Mouse (Mus musculus) liver, adult 2 months (tissue): Measurements from ENCODE around the gene Bpifa5.

ENCODE experiments used
- CTCF ChIP-seq: fragments of 200-500 bp; IDR thresholded peaks from 2 replicates; pipeline ENCODE4 v1.5.1; 2011; ENCODE audit warnings: low read depth, low read length, control low read depth
- POLR2A ChIP-seq: fragments of 200-500 bp; IDR thresholded peaks from 2 replicates; pipeline ENCODE4 v1.6.1; 2011; ENCODE audit warnings: low read length, control low read depth; ENCODE audit not compliant: insufficient read depth; ENCODE audit errors: extremely low read depth

- TF ChIP-seq CTCF, result no peak
- TF ChIP-seq POLR2A, result no peak
Observed at GRCm38 (mm10) chr2:154193071-154193470, 30.7 kb downstream of the Bpifa5 start.
